Mouse (Mus musculus) intestine, embryonic 14.5 days (tissue): ENCODE data around the gene Zfand6. TPM values are rescaled to one million over a fixed set of nuclear protein-coding genes. Genes with fewer than 3 reads are reported as not detected.

ENCODE experiments used
- ATAC-seq: fragments of 200-750 bp; cut with Nextera tagmentation; replicated peaks from 2 replicates; pipeline ENCODE4 v1.8.0; 2017; ENCODE audit warnings: low read depth, moderate number of reproducible peaks, moderate TSS enrichment, moderate library complexity; ENCODE audit not compliant: low FRiP score, low TSS enrichment
- DNase-seq: peaks from one replicate; pipeline ENCODE4 v3.0.0-alpha.2; 2018; ENCODE audit warnings: low spot score
- H3K27ac ChIP-seq: fragments of 300-500 bp; sonication (generic); 2 replicates; pipeline ENCODE4 v1.5.1; 2014; ENCODE audit warnings: low read depth, mild to moderate bottlenecking, control low read depth
- H3K27me3 ChIP-seq: fragments of 300-500 bp; sonication (generic); replicated peaks from 2 replicates; pipeline ENCODE4 v1.6.1; 2014; ENCODE audit warnings: low read length, control low read depth; ENCODE audit not compliant: control insufficient read depth, insufficient read depth
- H3K36me3 ChIP-seq: fragments of 300-500 bp; sonication (generic); 2 replicates; pipeline ENCODE4 v1.6.1; 2014; ENCODE audit warnings: low read length, control low read depth; ENCODE audit not compliant: control insufficient read depth, insufficient read depth
- H3K4me1 ChIP-seq: fragments of 300-500 bp; sonication (generic); replicated peaks from 2 replicates; pipeline ENCODE4 v1.6.1; 2014; ENCODE audit warnings: low read length, control low read depth, mixed read lengths; ENCODE audit not compliant: control insufficient read depth, insufficient read depth
- H3K4me2 ChIP-seq: fragments of 300-500 bp; sonication (generic); 2 replicates; pipeline ENCODE4 v1.6.1; 2014; ENCODE audit warnings: low read length
- H3K4me3 ChIP-seq: fragments of 300-500 bp; sonication (generic); 2 replicates; pipeline ENCODE4 v1.5.1; 2014; ENCODE audit warnings: low read depth, low read length, control low read depth, mixed read lengths
- H3K9ac ChIP-seq: fragments of 300-500 bp; sonication (generic); 2 replicates; pipeline ENCODE4 v1.6.1; 2014; ENCODE audit warnings: mild to moderate bottlenecking, low read length
- H3K9me3 ChIP-seq: fragments of 300-500 bp; sonication (generic); 2 replicates; pipeline ENCODE4 v1.6.1; 2016; ENCODE audit warnings: low read length, control low read depth; ENCODE audit not compliant: control insufficient read depth
- WGBS: fragments of 180-500 bp; shearing (Covaris S2); extraction: QIAGEN DNeasy Blood & Tissue Kit; methylation state at CpG from one replicate; pipeline ENCODE4 v1.1.7; 2014; 5-methylcytosine and 5-hydroxymethylcytosine counted together
- polyA plus RNA-seq: library from polyadenylated mRNA; unstranded; fragments of >200 nt; fragmentation: Nextera tagmentation; extraction: Ambion mirVana; gene quantifications from 2 replicates; pipeline ENCODE4 v1.2.1, GENCODE M21; 2014

Gene Zfand6
- polyA plus RNA-seq, 1 experiment from 2014 or later: 159 TPM

DNA sequence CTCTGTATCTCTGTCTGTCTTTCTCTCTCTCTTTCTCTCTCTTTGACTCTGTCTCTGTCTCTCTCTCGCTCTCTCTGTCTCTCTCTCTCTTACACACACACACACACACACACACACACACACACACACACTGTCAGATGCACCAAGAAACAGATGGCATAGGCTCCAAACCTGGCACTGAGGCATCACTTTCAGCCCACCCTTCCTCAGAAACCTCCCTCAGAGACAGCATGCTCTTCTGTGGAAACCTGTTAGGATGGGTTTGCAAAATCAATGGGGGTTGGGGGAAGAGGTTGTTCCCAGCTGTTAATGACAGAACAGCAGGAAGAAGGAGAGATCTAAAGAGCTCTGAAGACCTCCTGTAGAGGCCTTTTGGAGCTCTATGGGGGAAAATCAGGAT is 110.9 kb downstream of the Zfand6 start:
- Histone ChIP-seq H3K4me1 (no peaks in the 10 kb centered on the region), H3K36me3 (no peaks in the 10 kb centered on the region), H3K27ac (no peak overlapping the region), H3K9me3 (no peaks in the 10 kb centered on the region), H3K27me3 (no peaks in the 10 kb centered on the region), H3K9ac (no peak overlapping the region), H3K4me3 (no peak overlapping the region), H3K4me2 (no peak overlapping the region)
- ATAC-seq (no peak), DNase-seq (no peak)
- WGBS: 88% methylated on average over 1 of the region's 1 CpGs

- DNase-seq: no peak
- no peaks in the 10 kb centered on the region for H3K36me3 ChIP-seq
- H3K4me3 ChIP-seq: no peak overlapping the region
- ATAC-seq: no peak
- no peaks in the 10 kb centered on the region for H3K4me1 ChIP-seq
- H3K9me3 ChIP-seq: no peaks in the 10 kb centered on the region
- 74% methylated on average over 2 of the region's 2 CpGs for WGBS
- no peak overlapping the region for H3K4me2 ChIP-seq
- no peak overlapping the region for H3K9ac ChIP-seq
- no peak overlapping the region for H3K27ac ChIP-seq
- no peaks in the 10 kb centered on the region for H3K27me3 ChIP-seq
Observed at GRCm38 (mm10) chr7:84577034-84577433, 112.7 kb downstream of the Zfand6 start.

DNA sequence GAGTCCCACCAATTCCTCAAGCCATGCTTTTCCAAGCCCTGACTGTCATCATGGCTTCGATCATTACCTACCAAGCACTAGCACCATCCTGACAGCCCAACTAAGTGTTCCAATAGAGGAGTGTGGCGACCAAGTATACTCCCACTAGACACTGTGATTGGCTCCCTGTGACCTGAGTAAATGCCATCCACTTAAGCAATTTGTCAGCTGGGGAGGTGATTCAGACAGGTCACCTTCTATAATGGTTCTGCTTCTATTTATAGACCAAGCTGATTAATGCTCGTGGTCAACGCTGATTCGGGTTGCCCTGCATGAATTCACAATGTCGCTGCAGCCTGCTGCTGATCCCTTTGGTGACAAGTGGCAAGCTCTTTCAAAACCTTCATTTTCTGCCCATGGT is 123.6 kb downstream of the Zfand6 start:
- Histone ChIP-seq H3K4me3 (no peak overlapping the region), H3K4me1 (no peaks in the 10 kb centered on the region), H3K4me2 (no peak overlapping the region), H3K27me3 (no peaks in the 10 kb centered on the region), H3K36me3 (no peaks in the 10 kb centered on the region), H3K27ac (no peak overlapping the region), H3K9ac (no peak overlapping the region), H3K9me3 (no peaks in the 10 kb centered on the region)
- no peak for DNase-seq
- no peak for ATAC-seq
- 69% methylated on average over 6 of the region's 6 CpGs for WGBS

DNA sequence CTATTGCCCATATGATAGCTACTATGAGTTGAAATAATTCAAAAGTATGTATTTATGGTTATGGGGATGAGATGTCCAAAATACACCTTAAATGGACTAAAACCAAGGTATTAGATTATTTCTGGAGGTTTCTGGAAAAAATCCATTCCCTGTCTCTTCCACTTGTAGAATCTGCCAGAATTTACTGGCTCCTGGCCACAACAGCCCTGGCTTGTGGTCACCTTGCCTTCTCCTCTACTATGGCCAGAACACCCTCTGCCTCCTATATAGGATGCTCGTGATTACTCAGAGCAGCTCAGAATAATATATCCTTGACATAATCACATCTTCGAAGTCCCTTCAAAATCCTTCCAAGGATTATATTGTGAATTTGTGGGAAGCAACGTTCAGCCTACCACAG is 125.5 kb downstream of the Zfand6 start:
- WGBS: 84% methylated on average over 3 of the region's 3 CpGs
- H3K9ac ChIP-seq: no peak overlapping the region
- ATAC-seq: no peak

More for the DNA sequence above, 125.5 kb downstream of the Zfand6 start:
- no peaks in the 10 kb centered on the region for H3K36me3 ChIP-seq
- H3K9me3 ChIP-seq: no peaks in the 10 kb centered on the region
- H3K27ac ChIP-seq: no peak overlapping the region
- DNase-seq: no peak
- H3K4me2 ChIP-seq: no peak overlapping the region
- no peaks in the 10 kb centered on the region for H3K4me1 ChIP-seq
- H3K27me3 ChIP-seq: no peaks in the 10 kb centered on the region
- H3K4me3 ChIP-seq: no peak overlapping the region

Other genes starting within 250 kb of the Zfand6 start
- gene Gm2115, start 161.0 kb downstream of the Zfand6 start, polyA plus RNA-seq: 1.2 and 1.4 TPM in 2 replicates
- 10.8 and 11.3 TPM in 2 replicates for gene Fah, start 83.2 kb downstream of the Zfand6 start, polyA plus RNA-seq
- gene Olfr291, start 163.6 kb upstream of the Zfand6 start, polyA plus RNA-seq: not detected in 2 replicates